Mouse (Mus musculus): ENCODE results near the gene P2rx7. TPM values are rescaled to one million over a fixed set of nuclear protein-coding genes. Genes with fewer than 3 reads are reported as not detected.

P2rx7 gene
- 7.0 TPM for polyA plus RNA-seq (2015; fragmentation: Illumina TruSeq; extraction: RNeasy Lipid Tissue Mini Kit (QIAGEN cat#74804); ENCODE audit: low read depth, low replicate concordance)

GRCm38 (mm10) chr5:122643701-122644100 is at the start of gene P2rx7:
Gene P2rx7 (plus strand): TSS chr5:122643911.

GRCm38 (mm10) chr5:122613908-122614732 is 29.6 kb upstream of the P2rx7 start, which contains the start of gene Ift81:
Gene Ift81 (minus strand): TSS chr5:122614518.

GRCm38 (mm10) chr5:122707276-122708181 is 63.8 kb downstream of the P2rx7 start, which contains the start of gene P2rx4:
Gene P2rx4 (plus strand): TSS chr5:122707544.

Other genes with a start within 250 kb of the P2rx7 start
- 33.7 TPM for gene Anapc7, start 222.2 kb upstream of the P2rx7 start, polyA plus RNA-seq (2015; fragmentation: Illumina TruSeq; extraction: RNeasy Lipid Tissue Mini Kit (QIAGEN cat#74804); ENCODE audit: low read depth, low replicate concordance)
- gene Atp2a2, start 141.7 kb upstream of the P2rx7 start, polyA plus RNA-seq (2015; fragmentation: Illumina TruSeq; extraction: RNeasy Lipid Tissue Mini Kit (QIAGEN cat#74804); ENCODE audit: low read depth, low replicate concordance): 449 TPM
- gene Ift81, start 29.4 kb upstream of the P2rx7 start, polyA plus RNA-seq (2015; fragmentation: Illumina TruSeq; extraction: RNeasy Lipid Tissue Mini Kit (QIAGEN cat#74804); ENCODE audit: low read depth, low replicate concordance): 32.1 TPM
- gene P2rx4, start 63.6 kb downstream of the P2rx7 start, polyA plus RNA-seq (2015; fragmentation: Illumina TruSeq; extraction: RNeasy Lipid Tissue Mini Kit (QIAGEN cat#74804); ENCODE audit: low read depth, low replicate concordance): 24.5 TPM
- gene Camkk2, start 135.5 kb downstream of the P2rx7 start, polyA plus RNA-seq (2015; fragmentation: Illumina TruSeq; extraction: RNeasy Lipid Tissue Mini Kit (QIAGEN cat#74804); ENCODE audit: low read depth, low replicate concordance): 132 TPM
- 192 TPM for gene Anapc5, start 177.4 kb downstream of the P2rx7 start, polyA plus RNA-seq (2015; fragmentation: Illumina TruSeq; extraction: RNeasy Lipid Tissue Mini Kit (QIAGEN cat#74804); ENCODE audit: low read depth, low replicate concordance)
- 44.6 TPM for gene Rnf34, start 206.1 kb downstream of the P2rx7 start, polyA plus RNA-seq (2015; fragmentation: Illumina TruSeq; extraction: RNeasy Lipid Tissue Mini Kit (QIAGEN cat#74804); ENCODE audit: low read depth, low replicate concordance)

Measured in brain, adult 10 weeks (tissue).